Mouse (Mus musculus): ENCODE measurements around the gene Cldn3.
"Not testable (repeated sequence)": the region's sequence is repeated elsewhere in the genome, so short reads cannot be mapped to it uniquely, and the experiment has no call there.

The Cldn3 gene

DNA sequence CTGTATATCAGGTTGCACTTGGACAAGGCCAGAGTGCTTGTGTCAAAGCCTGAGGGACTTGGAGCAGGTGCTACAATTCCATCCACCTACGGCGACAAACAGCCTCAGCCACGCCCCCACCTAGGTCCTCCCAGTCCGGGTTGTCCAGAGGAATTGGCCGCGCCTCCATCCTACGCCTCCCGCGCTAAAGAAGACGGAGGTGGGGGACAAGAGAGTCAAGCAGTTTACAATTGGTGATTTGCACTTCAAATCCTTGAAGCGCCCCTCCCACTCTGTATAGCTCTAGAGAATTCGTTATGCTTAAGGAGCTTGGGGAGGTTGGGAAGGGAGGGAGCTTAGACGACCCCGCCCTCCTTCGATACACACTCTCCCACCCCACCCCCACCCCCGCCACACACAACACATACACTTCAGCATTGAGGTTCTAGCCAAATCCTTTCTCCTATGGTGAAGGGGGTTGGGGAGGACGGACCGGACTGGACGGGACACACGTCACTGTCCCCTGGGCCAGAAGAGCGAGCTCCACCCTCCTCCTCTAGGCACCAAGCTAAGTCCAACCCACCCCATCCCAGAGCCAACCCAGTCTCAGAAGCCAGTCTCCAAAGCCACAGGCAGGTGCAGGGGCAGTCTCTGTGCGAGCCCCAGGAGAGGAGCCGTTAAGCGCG lies at the start of gene Cldn3:
TSS of gene Cldn3 (plus strand) at position 582 of the 665 bp plus-strand sequence.
- DNase-seq = peak; percentile 82

- DNase-seq = no peak
These were observed 49.3 kb upstream of the Cldn3 start for GRCm38 (mm10) chr5:134936626-134937185.

DNA sequence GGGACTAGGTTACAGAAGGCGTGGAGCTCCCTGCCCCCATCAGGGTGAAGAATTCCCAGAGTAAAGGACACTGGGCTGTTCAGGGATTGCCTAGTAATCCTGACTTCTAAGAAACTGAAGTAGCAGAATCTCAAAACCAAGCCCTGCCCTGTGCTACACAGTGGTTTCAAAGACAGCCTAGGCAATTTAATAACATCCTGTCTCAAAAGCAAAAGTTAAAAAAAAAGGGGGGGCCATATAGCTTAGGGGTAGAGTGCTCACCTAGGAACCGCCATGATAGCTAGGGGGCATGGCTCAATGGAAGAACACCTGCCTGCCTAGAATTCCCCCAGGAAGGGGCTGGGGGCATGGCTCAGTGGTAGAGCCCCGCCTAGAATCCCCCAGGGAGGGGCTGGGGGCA lies 46.9 kb upstream of the Cldn3 start:
- DNase-seq = no peak

DNA sequence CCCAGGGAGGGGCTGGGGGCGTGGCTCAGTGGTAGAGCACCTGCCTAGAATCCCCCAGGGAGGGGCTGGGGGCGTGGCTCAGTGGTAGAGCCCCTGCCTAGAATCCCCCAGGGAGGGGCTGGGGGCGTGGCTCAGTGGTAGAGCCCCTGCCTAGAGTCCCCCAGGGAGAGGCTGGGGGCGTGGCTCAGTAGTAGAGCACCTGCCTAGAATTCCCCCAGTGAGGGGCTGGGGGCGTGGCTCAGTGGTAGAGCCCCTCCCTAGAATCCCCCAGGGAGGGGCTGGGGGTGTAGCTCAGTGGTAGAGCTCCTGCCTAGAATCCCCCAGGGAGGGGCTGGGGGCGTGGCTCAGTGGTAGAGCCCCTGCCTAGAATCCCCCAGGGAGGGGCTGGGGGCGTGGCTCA lies 46.5 kb upstream of the Cldn3 start:
- not testable (repeated sequence) for DNase-seq

- DNase-seq = peak; percentile 50
These were observed 44.4 kb upstream of the Cldn3 start for GRCm38 (mm10) chr5:134941472-134942209.

GRCm38 (mm10) chr5:134942740-134943139 lies 43.3 kb upstream of the Cldn3 start:
- DNase-seq = peak; percentile 51

GRCm38 (mm10) chr5:134944179-134944578 lies 41.8 kb upstream of the Cldn3 start:
- no peak for DNase-seq

DNA sequence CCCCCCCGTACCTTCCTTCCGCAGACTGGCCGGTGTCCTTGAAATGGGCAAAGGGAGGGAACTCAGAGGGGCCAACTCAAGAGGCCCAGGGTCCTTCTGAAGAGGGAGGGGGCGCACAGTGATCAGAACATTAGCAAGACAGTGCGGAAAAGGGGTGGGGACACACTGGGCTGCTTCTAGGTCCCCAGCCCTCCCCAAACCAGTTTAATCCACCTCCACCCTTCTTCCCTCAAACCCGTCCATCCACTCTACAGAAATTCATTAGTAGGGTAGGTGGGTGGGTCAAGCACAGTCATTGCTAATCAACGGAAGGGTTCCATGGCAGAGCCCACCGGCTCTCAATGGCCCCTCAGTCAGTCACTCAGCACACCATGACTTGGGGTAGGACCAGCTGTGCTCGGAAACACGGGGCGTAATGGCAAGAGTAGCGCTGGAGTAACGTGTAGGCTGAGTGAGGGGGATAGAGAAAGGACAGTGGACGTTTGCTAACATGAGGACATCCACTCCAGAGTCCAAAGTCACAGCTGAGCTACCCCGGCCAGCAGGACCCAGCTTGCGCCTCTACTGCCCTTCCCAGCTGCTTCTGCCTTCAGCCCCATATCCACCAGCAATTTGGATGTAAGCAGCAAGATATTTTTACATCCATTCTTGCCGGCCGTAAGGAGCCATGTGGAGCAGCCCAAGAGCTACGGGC lies 40.6 kb upstream of the Cldn3 start:
- no peak for DNase-seq

- DNase-seq = no peak
These were observed 39.8 kb upstream of the Cldn3 start for GRCm38 (mm10) chr5:134946063-134946856.

DNA sequence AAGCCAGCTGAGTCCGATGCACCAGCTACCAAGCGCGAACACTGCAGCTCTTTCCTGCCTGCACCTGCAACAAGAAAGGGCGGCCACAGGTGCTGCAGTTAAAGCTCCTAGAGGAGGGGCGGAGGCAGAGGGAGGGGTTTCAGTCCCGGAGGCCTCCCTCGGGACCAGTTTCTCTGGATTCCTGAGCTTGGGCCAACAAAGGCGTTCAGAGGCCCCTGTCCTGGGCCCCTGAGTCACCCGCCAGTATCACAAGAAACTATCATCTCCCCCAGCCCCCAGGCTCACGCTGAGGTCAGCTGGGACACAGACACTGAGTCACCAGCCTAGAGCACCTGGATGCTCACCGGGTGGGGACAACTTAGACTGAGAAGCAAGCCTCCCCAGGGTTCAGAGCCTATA lies 39.2 kb upstream of the Cldn3 start, which contains the start of gene Cldn4:
TSS of gene Cldn4 (minus strand) at position 78 of the 399 bp plus-strand sequence.
- peak; percentile 37 for DNase-seq

DNA sequence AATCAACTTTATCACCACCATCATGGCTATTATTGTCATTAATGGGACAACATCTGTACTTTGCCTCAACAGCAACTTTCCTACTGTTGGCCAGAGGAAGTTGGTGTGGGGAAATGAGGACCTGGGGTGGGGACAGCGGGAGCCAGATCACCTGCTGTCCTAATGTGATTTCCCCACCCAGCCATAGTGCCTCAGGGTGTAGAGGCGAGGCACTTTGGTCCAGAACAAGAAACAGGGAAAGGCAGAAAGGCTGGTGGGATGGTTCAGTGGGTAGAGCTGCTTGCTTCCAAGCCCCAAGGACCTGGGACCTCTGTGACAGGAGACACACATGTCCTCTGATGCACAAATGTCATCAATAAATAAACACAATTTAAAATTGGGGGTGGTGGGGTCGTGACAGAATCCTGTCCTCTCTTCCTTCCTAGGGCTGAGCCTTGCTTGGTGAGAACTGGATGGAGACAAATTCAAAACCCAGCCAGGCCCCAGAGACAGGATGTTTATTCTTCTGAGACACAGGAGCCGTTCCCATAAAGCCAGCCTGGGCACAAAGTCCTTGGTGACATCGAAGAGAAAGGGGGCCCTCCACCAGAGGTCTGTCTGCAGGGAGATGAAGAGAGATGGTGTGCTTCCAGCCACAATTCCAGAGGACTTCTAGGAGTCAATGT lies 38.5 kb upstream of the Cldn3 start:
- DNase-seq = no peak

- no peak for DNase-seq
These were observed 38.0 kb upstream of the Cldn3 start for GRCm38 (mm10) chr5:134948085-134948439.

GRCm38 (mm10) chr5:134951053-134951884 lies 34.7 kb upstream of the Cldn3 start:
- DNase-seq = no peak

- DNase-seq = no peak
These were observed 30.5 kb upstream of the Cldn3 start for GRCm38 (mm10) chr5:134955491-134955890.

DNA sequence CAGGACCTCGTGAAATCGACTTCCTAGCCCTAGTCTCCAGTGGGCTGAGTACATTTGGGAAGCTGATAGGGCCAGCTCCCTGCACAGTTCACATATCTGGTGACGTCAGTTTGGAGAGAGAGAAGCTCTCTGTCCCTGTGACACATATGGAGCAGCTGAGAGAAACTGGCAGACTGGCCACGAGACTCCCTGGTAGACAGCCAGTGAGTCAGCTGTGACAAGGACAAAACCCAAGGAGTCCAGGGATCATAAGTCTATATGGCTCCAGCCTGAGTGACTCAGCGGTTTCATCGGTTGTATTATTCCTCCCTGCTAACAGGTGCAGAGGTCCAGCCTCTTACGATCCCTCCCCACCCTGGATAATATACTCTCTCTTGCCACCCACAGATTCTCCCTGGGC lies 26.9 kb upstream of the Cldn3 start:
- DNase-seq = no peak

DNA sequence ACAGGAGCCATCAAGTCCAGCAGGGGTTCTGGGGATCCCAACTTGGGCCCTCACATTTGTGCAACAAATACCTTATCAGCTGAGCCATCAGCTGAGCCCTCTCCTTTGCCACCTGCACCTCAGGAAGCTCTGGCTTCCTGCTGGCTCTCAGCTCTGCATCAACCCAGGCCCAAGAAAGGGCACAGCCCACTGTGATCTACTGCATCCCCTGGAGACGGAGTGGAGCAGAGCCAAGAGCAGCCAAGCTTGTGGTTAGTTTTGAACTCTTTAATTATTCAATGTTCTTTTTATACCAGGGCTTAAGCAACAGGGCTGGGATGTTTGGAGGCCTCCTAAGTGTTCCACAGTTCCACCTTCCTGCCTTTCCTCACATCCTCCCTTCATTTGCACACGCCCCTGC lies 25.6 kb upstream of the Cldn3 start:
- DNase-seq = no peak

DNA sequence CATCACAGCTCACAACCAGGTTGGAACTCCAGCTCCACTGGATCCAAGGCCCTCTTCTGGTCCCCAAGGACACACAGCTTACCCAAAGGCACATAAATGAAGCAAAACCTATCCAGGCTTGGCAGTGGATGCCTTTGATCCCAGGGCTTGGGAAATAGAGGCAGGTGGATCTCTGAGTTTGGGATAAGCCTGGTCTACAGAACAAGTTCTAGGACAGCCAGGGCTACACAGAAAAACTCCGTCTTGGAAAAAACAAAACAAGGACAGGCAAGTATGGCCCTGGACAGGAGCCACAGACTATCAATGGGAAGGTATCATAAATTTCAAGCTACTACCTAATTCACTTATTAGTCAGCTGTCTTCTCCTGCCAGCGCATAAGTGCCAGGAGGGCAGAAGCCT lies 24.5 kb upstream of the Cldn3 start:
- DNase-seq = no peak

DNA sequence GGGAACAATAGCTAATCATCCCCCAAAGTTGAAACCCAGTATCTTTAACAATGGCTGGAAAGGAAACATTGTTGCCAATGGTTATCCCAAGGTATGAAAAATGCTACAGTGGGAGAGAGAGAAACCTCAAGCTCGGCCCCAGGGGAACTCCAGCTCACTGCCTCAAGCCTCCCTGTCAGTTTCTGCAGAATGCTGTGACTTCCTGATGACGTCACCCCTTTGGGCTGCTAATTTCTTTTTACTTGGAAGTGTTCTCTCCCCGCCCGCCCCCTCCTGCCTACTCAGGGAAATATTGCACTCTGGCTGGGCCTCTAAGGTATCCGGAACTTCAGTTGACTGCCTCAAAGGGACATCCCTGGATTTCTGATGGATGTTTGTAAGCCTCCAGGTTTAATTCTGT lies 22.5 kb upstream of the Cldn3 start:
- peak; percentile 38 for DNase-seq

DNA sequence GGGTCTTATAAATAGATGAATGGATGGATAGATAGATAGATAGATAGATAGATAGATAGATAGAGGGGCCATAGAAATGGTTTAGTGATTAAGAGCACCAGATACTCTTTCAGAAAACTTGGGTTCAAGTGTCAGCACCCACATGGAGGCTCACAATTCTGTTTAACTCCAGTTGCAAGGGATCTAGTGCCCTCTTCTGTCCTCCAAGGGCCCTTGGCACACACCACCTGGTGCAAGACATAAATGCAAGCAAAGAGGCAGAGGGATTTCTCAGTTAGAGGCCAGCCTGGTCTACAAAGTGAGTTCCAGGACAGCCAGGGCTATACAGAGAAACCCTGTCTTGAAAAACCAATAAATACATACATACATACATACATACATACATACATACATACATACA lies 21.4 kb upstream of the Cldn3 start:
- not testable (repeated sequence) for DNase-seq

- DNase-seq = peak; percentile 83
These were observed 20.6 kb upstream of the Cldn3 start for GRCm38 (mm10) chr5:134965473-134965851.
